Mouse (Mus musculus) lung, postnatal 0 days (tissue): Measurements from ENCODE around the gene Rspo1.

Experiments
- CTCF ChIP-seq: IDR thresholded peaks from 2 replicates; pipeline ENCODE4 v1.5.1; 2016; ENCODE audit warnings: antibody characterized with exemption, mild to moderate bottlenecking
- EP300 ChIP-seq: IDR thresholded peaks from 2 replicates; pipeline ENCODE4 v1.6.1; 2016; ENCODE audit warnings: antibody characterized with exemption, mild to moderate bottlenecking, control low read depth

DNA sequence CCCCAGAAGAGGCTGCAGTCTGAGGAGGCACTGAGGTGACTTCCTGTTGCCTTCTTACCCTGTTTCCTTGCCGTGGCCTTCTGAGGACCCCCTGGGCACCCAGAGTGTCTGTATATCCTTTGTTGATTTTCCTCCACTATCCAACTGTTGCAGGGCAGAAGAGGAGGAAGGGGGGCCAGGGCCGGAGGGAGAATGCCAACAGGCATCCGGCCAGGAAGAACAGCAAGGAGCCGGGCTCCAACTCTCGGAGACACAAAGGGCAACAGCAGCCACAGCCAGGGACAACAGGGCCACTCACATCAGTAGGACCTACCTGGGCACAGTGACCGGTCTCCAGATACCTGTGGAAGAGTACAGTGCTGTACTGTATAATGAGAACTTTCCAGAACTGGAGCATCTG is 22.0 kb downstream of the Rspo1 start:
- TF ChIP-seq CTCF (no peak), EP300 (no peak)
